Mouse (Mus musculus) layer of hippocampus, adult 9-11 months (tissue): Measurements from ENCODE around the gene Tmed2.
A peak's percentile ranks its signal among the peaks of the same experiment; 100 is the strongest.
"Not testable (repeated sequence)": the region's sequence is repeated elsewhere in the genome, so short reads cannot be mapped to it uniquely, and the experiment has no call there.

Experiments used
- DNase-seq: peaks from one replicate; pipeline ENCODE4 v3.0.0; 2022

Tmed2 gene

DNA sequence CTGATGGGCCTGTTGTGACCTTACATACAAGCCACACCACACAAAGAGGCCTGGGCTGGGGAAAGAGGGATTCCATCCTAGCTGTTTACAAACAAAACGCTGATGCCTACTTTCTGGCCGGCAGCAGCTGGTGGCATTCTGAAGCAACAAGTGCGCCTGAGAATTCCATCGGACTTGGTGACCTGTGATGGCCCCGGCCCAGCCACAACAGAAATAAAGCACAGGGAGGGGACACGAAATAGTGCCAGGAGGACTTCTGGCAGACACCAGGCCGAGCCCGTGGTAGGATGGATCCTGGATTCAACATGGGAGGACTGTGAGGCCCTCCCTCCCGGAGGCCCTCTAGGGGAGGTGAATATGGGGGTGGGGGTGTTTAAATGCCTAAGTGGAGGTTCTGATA is 11.7 kb upstream of the Tmed2 start:
- no peak for DNase-seq

DNA sequence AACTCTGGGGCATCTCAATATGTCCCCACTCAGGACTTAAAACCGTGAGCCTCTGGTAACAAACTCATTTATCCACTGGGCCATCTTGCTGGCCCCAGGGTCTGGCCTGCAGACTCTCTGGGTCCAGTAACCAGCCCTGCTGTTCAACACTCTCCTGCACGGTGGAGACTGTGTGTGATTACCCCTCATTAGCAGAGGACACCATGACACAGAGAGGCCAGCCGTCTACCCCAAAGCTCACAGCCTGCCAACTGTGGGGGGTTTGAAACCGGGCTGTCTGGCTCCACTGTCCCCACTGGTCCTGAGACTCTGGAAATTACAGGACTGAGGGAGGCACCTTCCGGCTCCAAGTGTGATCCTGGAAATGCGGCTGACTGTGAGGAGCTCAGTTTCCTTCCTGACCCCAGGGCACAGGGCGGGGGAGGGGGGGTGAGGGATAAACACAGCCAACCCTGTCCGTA is 11.3 kb upstream of the Tmed2 start:
- no peak for DNase-seq

DNA sequence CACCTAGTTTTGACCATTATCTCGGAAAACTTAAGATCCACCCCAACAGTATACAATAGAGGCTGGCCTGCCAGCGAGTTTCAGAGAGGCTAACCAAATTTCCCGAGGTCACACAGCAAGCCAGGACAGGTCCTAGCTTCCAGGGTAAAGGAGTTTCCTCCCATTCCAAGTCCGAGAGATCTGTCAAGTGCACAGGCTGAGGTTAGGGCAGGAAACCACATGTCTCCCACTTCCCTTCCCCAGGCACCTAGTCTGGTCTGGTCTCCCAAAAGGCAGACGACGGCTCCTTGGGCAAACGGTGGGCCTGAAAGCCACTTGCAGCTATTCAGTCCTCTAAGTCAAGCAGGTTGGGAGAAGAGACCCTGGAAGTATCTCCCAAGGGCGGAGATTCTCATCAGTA is 10.8 kb upstream of the Tmed2 start:
- no peak for DNase-seq

DNA sequence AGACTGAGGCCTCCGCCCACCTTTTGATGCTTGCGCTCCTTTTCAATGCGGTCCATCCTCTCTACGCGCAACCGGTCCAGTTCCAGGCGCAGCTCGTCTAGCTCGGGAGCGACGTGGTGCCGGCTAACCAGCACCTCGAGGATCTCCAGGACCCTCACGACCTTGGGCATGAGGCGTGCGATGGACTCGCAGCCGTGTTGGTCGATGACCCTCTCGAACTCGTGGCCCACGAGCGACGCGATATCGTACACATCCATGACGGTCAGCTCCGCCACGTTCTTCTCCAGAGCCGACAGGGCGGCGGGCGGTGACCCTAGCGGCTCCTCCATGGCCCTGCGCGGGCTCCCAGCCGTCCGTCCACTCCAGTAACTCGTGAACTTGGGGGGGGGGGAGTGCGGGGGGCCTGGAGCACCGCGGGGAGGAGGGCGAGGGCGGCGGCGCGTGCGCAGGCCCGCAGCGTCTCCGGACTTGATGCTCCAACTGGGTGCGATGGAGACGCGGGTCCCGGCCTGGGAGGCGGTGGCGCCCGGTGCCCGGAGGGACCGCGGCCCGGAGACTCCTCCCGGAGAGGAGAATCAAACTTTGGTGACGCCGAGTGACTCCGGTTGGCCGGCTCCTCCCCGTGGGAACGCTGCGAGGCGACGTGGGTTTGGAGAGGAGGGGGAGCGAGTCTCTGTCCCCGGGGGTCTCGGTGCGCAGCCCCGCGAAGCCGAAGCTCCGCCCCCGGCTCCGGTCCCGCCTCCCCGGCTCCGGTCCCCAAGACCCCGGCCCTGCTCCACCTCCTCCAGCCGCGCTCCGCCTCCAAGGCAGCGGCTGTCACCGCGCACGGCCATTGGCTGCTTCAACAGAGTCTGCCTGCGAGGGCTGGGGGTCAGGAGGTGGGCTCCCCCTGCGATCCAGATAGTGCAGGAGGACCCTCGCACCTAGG is 9.6 kb upstream of the Tmed2 start, which contains the start of gene Rilpl1:
Rilpl1 (minus strand) TSS at position 737 of the 928 bp plus-strand sequence.
- DNase-seq = peak; percentile 81

DNA sequence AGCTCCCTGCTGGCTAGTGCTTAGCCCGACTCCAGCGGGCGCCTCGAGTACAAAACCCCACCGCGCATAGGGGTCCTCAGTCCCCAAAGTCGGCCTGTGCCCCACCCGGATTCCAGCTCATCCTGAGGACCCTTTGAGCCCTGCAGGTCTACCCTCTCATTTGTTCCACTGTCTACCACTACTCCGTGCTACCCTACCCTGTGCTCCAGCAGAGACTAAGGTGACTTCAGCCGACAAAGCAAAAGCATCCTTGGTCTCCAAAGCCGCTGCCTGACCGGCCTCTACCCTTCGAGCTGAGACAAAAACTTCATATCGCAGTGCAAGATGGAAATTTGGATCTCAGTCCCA is 8.9 kb upstream of the Tmed2 start:
- no peak for DNase-seq

DNA sequence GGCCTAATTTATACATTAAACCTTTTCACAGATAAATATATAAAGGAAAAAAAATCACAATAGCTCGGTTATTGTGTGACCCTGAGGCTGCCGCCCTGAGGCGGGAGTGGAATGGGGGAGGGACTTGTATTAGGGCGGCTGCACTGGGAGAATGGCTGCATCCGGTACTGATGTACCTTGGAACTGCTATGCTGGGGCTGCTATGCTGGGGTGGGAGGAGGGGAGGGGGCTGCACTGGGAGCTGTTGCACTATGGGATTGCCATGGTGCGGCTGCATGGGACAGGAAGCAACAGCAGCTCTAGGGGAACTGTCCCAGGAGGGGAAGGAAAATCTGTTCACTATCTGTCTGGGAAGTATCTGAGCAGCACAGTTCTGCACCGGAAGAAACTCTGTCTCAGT is 8.0 kb upstream of the Tmed2 start:
- no peak for DNase-seq

DNA sequence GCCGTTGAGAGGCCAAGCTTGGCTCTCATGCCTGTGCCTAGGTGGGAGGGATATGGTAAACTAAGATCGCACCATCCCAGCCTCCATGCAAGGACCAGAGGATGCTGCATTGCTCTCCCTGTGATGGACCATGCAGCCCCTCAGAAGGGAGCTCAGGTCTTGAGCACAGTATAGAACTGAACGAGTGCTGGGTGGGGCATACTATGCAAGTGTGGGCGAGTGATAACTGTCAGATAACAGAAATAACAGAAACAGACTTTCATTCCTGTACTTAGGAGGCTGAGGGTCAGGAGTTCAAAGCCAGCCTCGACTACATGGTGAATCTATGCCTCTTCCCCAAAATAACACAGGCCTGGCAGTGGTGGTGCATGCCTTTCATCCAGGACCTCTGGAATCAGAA is 5.5 kb upstream of the Tmed2 start:
- no peak for DNase-seq

DNA sequence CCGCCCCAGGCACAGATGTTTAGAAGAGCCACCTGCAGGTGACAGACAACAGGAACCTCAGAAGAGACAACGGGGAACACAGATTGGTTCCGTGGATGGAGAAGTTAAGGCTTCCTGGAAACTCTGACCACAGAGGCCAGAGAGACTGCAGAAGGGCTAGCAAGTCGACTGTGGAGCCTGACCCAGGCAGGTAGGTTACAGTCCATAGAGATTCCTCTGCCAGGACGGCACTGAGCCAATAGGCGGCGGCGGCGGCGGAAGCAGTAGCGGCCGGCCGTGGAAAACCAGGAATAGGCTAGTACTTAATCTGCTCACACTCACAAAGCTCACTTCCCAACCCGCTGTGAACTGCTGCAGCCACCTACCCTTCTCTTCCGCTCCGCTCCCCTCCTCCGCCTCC is 3.7 kb upstream of the Tmed2 start:
- no peak for DNase-seq

DNA sequence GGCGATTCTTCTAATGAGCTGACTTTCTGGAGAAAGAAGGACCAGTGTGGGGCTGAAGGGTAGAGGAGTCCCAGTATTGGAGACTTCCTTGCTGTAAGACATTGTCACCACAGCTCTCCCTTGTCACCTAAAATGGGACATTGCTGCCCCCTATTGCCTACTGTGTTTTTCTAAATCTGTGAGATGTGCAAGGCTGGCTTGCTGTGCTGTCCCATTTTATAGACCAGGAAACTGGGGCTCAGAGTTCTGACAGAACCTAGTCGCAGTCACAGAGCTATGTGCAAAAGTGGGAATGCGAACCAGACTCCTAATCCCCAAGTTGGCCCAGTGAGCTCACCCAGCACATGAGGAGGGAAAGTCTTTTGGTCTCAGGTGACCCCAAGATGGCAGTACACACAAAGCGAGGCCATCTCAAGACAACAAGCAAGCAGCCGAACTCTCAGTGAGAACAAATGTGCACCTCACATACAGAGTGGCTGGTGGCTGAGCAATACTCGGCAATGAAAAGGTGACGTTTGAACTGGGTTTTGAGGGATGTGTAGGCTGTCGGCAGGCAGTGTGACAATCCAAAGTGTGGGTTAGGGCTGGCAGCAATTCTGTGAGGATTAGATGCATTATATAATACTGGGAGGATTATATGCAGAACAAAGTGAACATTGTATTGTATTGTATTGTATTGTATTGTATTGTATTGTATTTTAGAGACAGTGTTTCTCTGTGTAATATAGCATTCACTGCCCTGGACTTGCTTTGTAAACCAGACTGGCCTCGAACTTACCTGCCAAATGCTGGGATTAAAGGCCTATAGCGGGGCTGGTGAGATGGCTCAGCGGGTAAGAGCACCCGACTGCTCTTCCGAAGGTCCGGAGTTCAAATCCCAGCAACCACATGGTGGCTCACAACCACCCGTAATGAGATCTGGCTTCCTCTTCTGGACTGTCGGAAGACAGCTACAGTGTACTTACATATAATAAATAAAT is 1.4 kb upstream of the Tmed2 start:
- peak; percentile 82 for DNase-seq

DNA sequence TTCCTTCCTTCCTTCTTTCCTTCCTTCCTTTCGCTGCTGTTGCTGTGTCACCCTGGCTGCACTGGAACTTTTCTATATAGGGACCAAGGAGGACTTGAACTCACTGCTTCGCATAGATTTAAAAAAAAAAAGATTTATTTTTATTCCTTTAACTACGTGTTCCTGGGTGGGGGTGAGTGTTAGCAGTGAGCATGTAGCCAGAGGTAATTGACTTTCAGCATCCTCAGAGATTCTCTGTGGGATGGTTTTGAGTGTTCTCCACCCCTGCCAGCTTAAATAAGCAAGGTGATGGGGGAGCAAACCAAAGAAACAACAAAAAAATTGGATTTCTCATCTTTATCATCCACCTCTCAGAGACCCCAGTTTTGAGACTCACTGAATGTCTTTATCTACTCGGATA is 590 bp upstream of the Tmed2 start:
- DNase-seq = no peak

DNA sequence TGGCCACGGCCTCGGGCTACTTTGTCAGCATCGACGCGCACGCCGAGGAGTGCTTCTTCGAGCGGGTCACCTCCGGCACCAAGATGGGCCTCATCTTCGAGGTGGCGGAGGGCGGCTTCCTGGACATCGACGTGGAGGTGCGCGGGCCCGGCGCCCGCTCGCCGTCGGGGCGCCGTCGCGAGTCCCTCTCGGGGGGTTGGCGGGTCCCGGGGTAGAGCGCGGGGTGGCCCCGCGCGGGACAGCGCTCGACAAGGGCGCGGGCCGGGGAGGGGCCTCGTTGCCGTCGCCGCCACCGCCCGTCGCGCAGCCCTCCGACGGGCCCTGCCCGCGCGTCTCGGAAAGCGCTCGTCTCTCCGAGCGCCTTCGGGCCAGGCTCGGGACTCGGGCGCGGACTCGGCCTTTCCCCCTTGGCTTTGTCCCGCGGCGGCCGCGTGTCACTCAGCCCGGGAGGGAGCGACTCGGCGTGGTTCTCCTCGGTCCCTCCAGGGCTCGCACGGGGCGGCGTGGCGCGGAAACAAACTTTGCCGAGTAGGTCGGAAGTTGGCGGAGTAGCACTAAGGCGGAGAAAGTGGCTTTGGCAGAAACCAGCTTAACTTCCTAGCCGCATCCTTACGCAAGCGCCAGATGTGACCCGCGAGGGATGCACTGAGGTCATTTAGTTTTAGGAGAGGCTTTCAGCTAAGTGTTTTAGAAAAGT is 558 bp downstream of the Tmed2 start:
- no peak for DNase-seq

DNA sequence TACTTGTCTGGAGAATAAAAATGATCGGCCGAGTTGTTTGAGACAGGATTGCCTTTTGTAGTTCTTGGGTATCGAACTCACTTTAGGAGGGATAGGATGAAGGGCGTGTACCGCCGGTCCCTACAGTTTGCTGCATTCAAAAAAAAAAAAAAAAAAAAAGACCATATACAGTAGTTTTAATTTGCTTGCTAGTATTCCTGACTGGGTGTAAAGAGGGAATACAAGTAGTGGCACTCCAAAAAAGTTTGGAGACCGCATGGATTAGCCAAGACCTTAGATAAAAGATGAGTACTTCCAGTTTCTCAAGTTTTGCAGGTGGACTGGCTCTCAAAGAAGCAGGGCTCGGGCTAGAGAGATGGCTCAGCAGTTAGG is 1.1 kb downstream of the Tmed2 start:
- no peak for DNase-seq

DNA sequence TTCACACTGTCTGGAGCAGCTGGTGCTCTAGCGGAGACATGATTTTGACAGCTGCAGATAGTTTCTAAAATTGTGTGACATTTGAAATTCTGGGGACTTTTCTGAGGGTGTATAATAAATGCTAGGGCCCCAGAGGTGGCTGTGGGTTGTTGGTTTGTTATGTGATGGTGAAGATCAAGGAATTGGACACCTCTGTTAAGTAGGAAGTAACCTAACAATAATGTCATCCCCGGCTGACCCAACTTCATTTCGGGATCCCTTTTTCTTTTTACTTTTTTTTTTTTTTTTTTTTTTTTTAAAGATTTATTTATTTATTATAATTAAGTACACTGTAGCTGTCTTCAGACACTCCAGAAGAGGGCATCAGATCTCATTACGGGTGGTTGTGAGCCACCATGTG is 10.2 kb downstream of the Tmed2 start:
- DNase-seq = not testable (repeated sequence)

DNA sequence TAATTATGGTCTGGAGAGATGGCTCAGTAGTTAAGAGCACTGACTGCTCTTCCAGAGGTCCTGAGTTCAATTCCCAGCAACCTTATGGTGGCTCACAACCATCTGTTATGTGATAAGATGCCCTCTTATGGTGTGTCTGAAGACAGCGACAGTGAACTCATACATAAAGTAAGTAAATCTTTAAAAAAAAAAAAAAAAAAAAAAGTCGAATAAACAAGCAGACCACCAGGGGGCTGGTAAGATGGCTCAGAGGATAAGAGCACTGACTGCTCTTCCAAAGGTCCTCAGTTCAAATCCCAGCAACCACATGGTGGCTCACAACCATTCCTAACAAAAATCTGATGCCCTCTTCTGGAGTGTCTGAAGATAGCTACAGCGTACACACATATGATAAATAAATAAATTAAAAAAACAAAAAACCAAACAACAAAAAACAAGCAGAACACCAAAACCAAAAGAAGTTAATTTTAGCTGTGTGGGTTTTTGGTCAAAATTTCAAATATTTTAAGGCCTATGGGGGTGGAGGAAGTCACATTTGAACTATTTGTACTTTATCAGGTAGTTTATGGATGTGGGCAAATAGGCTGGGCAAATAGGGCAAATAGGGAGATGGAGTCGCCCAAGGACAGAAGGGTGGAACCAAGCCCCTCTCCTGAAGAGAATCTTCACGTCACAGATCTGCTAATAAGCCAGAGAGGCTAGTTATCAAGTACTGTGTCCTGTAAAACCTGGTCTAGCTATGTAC is 11.0 kb downstream of the Tmed2 start:
- not testable (repeated sequence) for DNase-seq

DNA sequence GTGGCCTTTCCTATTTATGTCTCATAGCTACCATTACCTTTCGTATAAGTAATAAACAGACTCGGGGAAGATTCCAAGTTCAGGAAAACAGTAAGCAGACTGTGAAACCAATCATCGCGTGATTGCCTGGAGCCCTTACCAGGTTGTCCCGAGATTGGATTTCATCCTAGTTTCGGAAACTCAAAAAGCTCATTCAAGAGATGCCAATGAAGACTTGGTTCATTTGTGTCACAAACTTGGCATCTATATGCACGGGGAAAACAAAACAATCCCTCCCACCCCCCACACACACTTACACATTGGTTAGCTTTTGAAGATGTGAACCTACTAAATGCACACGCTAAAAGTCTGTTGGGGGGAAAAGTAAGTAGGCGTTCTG is 11.6 kb downstream of the Tmed2 start:
- DNase-seq = no peak

DNA sequence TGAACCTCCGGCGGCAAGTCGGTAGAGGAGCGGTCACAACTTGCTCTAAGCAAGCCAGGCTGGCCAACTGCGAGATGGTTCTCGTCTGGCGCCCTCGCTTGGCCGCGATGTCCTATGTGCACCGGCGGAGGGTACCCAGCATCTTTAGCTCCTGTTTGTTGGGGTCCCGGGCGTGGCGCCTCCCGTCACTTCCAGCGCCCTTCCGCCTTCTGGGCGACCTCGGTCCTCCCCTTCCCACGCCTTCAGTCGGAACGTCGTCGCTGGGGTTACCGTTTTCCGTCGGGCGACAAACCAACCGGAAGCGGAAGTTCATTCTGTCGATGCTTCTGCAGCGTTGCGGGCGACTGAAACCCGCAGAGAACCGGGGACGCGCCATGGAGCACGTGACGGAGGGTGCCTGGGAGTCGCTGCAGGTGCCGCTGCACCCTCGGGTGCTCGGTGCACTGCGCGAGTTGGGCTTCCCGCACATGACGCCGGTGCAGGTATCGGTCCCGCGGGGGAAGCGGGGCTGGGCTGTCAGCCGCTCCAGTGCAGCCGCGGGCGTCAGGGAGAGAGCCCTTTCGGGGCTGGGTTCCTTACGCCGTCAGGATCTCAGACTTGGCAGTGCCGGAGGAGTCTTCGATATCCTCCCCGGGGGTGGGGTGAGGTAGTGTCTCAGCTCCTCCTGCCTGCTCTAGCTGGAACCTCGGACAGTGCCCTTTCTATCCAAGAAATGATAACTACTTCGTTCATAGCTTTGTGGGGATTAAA is 12.2 kb downstream of the Tmed2 start, which contains the start of gene Ddx55:
Ddx55 (plus strand) TSS at position 307 of the 750 bp plus-strand sequence.
- DNase-seq = peak; percentile 85

DNA sequence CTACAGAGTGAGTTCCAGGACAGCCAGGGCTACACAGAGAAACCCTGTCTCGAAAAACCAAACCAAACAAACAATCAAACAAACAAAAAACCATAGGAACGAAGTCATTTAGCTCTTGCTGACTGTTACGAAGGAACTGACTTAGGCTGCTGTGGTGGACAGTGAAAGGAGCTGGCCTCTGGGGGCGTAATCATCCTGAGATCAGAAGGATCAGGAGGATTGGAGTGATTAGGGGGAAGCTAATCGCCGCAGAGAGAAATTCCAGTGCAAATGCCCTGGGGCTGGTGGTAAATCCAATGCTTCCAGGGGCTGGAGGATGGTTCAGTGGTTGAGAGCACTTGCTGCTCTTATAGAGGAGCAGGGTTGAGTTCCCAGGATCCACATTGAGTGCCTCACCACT is 13.1 kb downstream of the Tmed2 start:
- DNase-seq = no peak

DNA sequence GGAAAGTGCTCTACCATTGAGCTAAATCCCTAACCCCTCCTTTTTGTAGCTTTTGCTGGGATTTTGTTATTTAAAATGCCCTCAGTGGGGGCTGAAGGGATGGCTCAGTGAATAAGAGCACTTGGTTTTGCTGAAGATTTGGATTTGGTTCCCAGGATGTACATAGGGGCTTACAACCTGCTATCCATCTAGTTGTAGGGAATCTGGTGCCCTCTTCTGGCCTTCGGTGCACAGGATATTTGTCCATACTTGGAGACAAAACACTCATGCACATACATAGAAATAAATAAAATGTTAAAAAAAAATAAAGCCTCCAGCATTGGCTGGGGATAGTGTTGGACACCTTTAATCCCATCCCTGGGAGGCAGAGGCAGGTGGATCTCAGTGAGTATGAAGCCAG is 14.7 kb downstream of the Tmed2 start:
- no peak for DNase-seq

DNA sequence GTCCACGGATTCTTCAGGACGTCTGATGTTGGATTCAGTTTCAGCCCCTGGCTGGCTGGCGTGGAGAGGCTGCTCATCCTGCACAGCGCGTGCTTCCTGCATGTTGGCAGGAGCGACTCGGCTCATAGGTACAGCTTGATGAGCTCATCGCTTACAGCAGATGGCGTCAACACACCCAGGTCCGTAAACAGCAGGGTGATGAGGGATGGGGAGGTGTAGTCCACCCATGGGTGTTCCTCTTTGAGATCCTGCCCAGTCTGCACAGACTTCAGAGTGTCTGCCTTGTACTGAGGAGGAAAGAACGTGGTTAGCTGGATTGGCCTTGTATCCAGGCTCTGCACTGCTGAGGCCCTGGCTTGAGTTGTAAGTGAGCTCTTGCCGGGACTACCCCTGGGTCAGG is 30.6 kb downstream of the Tmed2 start:
- peak; percentile 91 for DNase-seq

DNA sequence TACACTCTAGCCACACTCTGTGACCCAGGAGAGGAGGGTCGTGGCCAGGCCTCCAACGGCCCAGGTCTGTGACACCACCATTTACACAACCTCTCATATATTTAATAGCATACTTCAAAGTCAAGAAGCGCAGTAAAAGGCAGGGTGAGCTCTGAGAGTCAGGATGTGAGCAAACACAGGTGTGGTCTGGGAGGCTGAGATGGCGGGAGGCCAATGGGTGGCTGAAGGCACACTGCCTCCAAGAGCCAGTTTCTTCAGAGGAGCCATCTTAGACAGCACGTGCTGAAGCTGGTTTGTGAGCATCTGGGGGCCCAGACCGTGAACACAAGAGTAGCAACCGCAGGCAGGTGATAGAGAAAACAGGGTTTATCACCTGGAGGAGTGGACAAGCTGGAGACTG is 35.0 kb downstream of the Tmed2 start:
- no peak for DNase-seq

DNA sequence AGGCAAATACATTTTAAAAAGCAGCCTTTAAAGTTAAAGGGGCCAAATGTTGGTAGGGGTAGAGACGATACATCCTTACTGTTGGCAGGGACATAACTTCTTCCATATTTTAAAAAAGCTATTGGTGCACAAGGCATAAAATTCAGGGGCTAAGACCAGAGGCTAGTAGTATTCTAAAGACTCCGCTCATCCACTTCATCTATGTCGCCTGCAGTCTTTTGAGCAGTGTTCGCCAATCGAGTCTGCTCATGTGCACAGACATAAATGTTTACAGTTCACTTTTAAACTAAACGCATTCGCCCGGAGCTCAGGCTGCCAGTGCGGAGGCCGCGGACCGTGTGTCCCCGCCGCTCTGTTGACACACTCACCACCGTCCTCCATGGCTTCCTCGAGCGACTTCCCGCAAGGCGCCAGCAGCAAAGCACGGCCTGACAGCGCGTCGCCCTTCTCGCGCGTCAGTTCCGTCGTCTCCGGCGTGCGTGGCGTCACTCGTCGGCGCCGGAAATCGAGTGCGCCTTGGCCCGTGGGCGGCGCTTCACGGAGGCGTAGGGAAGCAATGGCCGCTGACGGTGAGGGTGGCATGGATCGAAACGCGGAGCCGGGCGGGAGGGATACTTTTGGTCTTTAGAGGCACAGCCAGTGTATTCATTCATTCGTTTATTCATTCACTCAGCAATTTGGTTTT is 38.3 kb downstream of the Tmed2 start, which contains the start of the genes Eif2b1 and Gtf2h3:
Eif2b1 (minus strand) TSS at position 499 of the 685 bp plus-strand sequence.
Gtf2h3 (plus strand) TSS at position 508 of the 685 bp plus-strand sequence.
- peak; percentile 93 for DNase-seq
